Mouse (Mus musculus) layer of hippocampus, adult 11-12 months (tissue): ENCODE data around the gene Itpr1.

Source experiments
- DNase-seq: peaks from one replicate; pipeline ENCODE4 v3.0.0; 2022; ENCODE audit warnings: low spot score

Gene Itpr1

GRCm38 (mm10) chr6:108214294-108214925, 1.5 kb downstream of the Itpr1 start:
- DNase-seq, result no peak

GRCm38 (mm10) chr6:108216091-108216490, 3.2 kb downstream of the Itpr1 start:
- DNase-seq, result no peak

DNA sequence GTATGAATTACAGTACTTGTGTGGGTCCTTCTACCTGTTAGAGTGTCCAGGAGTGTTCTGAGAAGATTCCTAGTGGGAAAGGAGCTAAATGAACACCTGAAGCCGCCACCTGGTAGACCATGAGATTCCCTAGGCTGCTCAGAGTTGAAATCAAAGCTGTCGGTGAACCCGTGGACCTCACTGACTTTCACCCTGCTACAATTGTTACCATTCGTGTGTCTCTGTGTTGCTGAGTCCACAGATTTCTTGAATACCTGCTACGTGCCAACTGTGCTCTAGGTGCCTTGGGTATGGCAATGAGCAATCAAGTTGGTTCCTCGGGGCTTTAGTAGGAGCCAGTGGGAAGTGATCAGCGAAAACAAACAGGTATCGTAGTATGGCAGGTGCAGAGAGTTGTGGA, 3.9 kb downstream of the Itpr1 start:
- no peak for DNase-seq

DNA sequence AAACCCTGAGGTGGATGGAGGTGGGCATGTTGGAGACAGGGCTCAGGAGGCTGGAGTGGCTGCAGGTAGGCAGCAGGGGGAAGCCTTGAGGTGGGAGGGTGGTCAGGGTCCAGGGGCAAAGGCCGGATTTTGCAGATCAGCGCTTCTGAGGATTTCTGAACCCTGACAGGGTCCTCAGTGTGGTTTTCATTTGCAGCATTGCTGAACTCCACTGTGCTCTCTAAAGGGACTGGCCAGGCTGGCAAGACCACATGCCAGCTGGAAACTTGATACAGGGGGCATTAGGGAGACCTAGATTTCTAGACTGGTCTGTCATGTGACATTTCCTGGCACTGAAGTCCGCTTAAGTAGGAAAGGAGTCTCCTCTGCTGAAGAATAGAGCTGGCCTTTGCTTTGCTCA, 5.1 kb downstream of the Itpr1 start:
- no peak for DNase-seq

DNA sequence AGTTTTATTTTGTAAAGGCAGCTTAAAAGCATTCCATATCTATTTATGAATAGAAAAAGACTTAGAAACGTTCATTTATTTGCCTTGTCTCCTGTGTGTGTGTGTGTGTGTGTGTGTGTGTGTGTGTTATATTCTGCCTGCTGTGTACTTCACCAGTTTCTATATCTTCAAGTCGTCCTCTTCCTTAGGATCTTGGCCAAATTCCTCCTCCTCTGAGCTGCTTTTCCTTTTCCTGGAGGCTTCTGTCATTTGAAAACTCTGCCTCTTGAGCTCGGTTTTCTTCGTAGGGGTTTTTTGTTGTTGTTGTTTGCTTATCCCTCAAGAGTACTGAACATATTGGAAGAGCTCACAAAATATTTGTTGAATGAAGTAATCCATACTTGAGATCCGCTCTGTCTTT, 9.5 kb downstream of the Itpr1 start:
- DNase-seq, result no peak

DNA sequence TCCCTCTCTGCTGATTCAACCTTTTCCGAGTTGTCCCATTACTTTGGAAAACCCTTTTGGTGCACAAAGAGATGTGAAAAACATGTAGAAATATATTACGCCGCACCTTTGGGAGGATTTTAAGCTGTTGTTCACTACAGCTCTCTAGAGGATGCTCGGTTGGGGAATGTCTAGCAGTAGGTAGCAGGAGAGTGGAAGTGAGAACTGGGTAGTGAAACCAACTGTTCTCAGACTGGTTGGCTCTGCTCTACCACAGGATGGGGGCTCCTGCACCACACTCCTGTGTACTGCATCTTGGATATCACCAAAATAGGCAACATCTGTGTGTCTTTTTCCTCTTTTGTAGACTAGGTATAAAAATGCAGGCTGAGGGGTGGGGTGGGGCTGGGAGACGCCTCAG, 10.0 kb downstream of the Itpr1 start:
- no peak for DNase-seq

GRCm38 (mm10) chr6:108224361-108224760, 11.5 kb downstream of the Itpr1 start:
- DNase-seq, result no peak

GRCm38 (mm10) chr6:108225027-108225426, 12.1 kb downstream of the Itpr1 start:
- no peak for DNase-seq

- no peak for DNase-seq
These were observed 13.3 kb downstream of the Itpr1 start for GRCm38 (mm10) chr6:108226230-108226629.

GRCm38 (mm10) chr6:108227461-108227860, 14.6 kb downstream of the Itpr1 start:
- DNase-seq, result no peak

DNA sequence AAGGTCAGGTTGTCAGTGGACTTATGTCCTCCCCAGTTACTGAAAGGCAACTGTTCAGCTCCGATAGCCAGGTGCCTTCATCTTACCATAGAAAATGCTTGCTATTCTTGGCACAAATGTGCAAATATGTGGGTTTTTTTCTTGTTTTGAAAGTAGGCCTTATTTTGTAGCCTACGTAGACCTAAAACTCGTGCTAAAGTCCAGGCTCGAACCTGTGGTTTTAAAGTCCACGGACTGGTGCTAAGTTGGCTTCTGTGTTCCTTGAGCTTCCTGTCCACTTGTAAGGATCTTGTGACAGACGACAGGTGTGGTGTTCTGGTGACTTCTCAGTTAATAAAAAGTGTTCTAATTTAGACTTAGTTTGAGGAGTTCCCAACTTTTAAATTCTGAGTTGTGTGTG, 15.2 kb downstream of the Itpr1 start:
- no peak for DNase-seq

GRCm38 (mm10) chr6:108228601-108229000, 15.7 kb downstream of the Itpr1 start:
- no peak for DNase-seq

DNA sequence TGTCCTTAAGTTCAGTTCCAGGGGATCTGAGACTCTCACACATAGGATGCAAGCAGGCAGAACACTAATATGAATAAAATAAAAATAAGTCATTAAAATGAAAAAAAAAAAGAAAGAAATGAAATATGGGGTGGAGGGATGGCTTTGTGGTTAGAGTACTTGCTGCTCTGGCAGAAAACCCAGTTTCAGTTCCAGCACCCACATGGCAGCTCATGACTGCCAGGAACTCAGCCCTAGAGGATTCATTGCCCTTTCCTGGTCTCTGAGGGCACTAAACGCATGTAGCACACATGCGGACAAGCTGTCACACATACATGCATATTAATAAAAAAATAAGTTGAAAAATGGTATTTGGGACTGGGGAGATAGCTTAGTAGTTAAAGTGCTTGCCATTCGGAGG, 17.7 kb downstream of the Itpr1 start:
- DNase-seq, result no peak

- no peak for DNase-seq
These were observed 19.2 kb downstream of the Itpr1 start for GRCm38 (mm10) chr6:108231892-108232710.

- no peak for DNase-seq
These were observed 20.2 kb downstream of the Itpr1 start for GRCm38 (mm10) chr6:108233070-108233469.

GRCm38 (mm10) chr6:108234536-108234935, 21.6 kb downstream of the Itpr1 start:
- DNase-seq, result no peak

GRCm38 (mm10) chr6:108235680-108236123, 22.8 kb downstream of the Itpr1 start:
- DNase-seq, result no peak

- no peak for DNase-seq
These were observed 23.6 kb downstream of the Itpr1 start for GRCm38 (mm10) chr6:108236411-108236921.

DNA sequence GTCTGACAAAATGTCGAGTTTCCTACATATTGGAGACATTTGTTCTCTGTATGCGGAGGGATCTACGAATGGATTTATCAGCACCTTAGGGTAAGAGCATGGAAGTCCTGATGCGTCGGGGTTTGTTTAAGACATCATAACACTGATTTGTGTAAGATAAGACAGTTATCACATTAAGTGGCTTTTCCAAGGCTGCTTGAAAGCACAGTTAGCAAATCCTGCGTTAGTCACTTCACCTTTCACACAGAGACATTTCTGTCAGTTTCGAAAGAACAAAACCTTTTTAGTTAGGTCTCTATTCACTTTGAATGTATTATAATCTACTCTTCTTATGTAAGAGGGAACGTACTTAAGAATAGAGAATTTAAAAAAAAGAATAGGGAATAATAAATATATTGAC, 24.1 kb downstream of the Itpr1 start:
- DNase-seq, result no peak

DNA sequence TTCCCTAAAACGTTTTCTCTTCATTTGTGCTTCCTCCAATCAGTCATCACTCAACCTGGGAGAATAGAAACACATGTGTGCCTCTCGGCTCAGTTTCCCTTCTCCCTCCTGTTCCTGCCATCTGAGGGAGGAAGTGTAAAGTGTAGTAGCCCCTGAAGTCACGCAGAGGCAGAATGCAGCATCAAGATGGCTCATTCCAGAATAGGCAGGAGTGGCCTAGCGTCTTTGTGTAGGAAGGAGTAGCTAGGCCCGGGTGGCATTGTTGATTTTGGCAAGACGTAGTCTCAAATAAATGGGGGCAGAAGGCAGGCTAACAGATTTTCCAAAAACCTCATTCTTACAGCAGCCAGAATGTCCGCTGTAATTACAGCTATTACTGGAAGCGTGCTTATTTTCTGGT, 24.7 kb downstream of the Itpr1 start:
- DNase-seq, result no peak

DNA sequence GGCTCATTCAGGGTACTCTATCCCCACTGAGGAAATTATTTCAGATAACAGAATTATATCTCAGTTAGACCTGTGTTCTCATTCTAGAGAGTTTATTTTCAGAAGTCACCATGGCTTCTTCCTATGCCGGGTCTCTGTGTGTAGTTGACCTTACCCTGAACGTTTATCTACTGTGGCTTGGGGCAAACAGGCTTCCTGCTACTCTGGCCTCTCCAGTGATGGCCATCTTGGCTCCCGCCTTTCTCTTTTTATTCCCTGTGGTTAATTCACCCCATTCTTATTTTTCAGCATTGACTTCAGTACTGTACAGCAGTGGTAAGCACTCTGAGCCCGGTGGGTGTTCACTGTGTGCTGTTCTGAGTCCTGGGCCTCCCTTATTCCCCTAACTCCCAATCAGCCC, 25.1 kb downstream of the Itpr1 start:
- DNase-seq, result no peak

- DNase-seq, result no peak
These were observed 26.2 kb downstream of the Itpr1 start for GRCm38 (mm10) chr6:108239056-108239455.

GRCm38 (mm10) chr6:108240004-108240403, 27.1 kb downstream of the Itpr1 start:
- no peak for DNase-seq
